Mouse (Mus musculus) CH12.LX (cell line): Measurements from ENCODE around the gene Dusp3.

ENCODE experiments used
- CTCF ChIP-seq, 2 experiments: IDR thresholded peaks in 1 of 2; conservative IDR thresholded peaks in 1 of 2; 2 replicates each; pipeline ENCODE4 v1.5.1; 2011 to 2012; ENCODE audit warnings: low read depth in 2 of 2, low read length in 2 of 2, improper control_type of control experiment in 1 of 2, inconsistent platforms in 1 of 2, mild to moderate bottlenecking in 1 of 2, moderate library complexity in 1 of 2
- E2F4 ChIP-seq: IDR thresholded peaks from 2 replicates; pipeline ENCODE4 v1.6.1; 2011; ENCODE audit warnings: low read depth, low read length, improper control_type of control experiment; ENCODE audit not compliant: insufficient replicate concordance
- ELF1 ChIP-seq: IDR thresholded peaks from 2 replicates; pipeline ENCODE4 v1.6.1; 2014; ENCODE audit warnings: low read depth, mild to moderate bottlenecking, inconsistent platforms, low read length, improper control_type of control experiment
- HCFC1 ChIP-seq: IDR thresholded peaks from 2 replicates; pipeline ENCODE4 v1.6.1; 2012; ENCODE audit warnings: low read depth, mild to moderate bottlenecking, inconsistent platforms, low read length, improper control_type of control experiment
- JUN ChIP-seq: IDR thresholded peaks from 2 replicates; pipeline ENCODE4 v1.6.1; 2011; ENCODE audit warnings: low read depth, mild to moderate bottlenecking, low read length, improper control_type of control experiment, moderate library complexity; ENCODE audit not compliant: insufficient read depth
- JUND ChIP-seq: conservative IDR thresholded peaks from 2 replicates; pipeline ENCODE4 v1.6.1; 2011; ENCODE audit warnings: low read depth, low read length, improper control_type of control experiment
- KAT2A ChIP-seq: IDR thresholded peaks from 2 replicates; pipeline ENCODE4 v1.6.1; 2012; ENCODE audit warnings: low read length, improper control_type of control experiment, inconsistent platforms; ENCODE audit not compliant: insufficient replicate concordance
- MAFK ChIP-seq: IDR thresholded peaks from 2 replicates; pipeline ENCODE4 v1.6.1; 2011; ENCODE audit warnings: low read length, improper control_type of control experiment; ENCODE audit not compliant: insufficient replicate concordance
- POLR2A ChIP-seq: IDR thresholded peaks from 2 replicates; pipeline ENCODE4 v1.6.1; 2011; ENCODE audit warnings: low read depth, mild to moderate bottlenecking, improper control_type of control experiment, low read length
- SIN3A ChIP-seq: IDR thresholded peaks from 2 replicates; pipeline ENCODE4 v1.6.1; 2012; ENCODE audit warnings: low read length, improper control_type of control experiment, inconsistent platforms
- TBP ChIP-seq: conservative IDR thresholded peaks from 2 replicates; pipeline ENCODE4 v1.6.1; 2011; ENCODE audit warnings: low read depth, low read length, improper control_type of control experiment
- USF1 ChIP-seq: IDR thresholded peaks from 2 replicates; pipeline ENCODE4 v1.6.1; 2014; ENCODE audit warnings: low read depth, mild to moderate bottlenecking, inconsistent platforms, low read length, improper control_type of control experiment
- ZNF384 ChIP-seq: IDR thresholded peaks from 2 replicates; pipeline ENCODE4 v1.6.1; 2012; ENCODE audit warnings: low read depth, low read length, improper control_type of control experiment, inconsistent platforms

GRCm38 (mm10) chr11:101924441-101924976 lies 62.3 kb downstream of the Dusp3 start:
- TF ChIP-seq ZNF384 (no peak), JUN (no peak), USF1 (no peak), CTCF (conservative IDR thresholded peaks at IDR 0.05 in 1 of 2, IDR thresholded peaks at IDR 0.05 in 1 of 2; ENCODE audit: low read depth in 2 of 2, low read length in 2 of 2) (peak in 1 of 2 experiments; percentile 43; a peak in 2 of 4 replicates), MAFK (no peak), POLR2A (no peak), HCFC1 (no peak), TBP (no peak), ELF1 (no peak), SIN3A (no peak), KAT2A (no peak), E2F4 (no peak), JUND (no peak)
